Mouse (Mus musculus) adrenal gland, postnatal 10 days (tissue): ENCODE data around the gene Phf19. TPM values are rescaled to one million over a fixed set of nuclear protein-coding genes. Genes with fewer than 3 reads are reported as not detected.

Experiments used
- DNase-seq: peaks from one replicate; pipeline ENCODE4 v3.0.0; 2021; ENCODE audit warnings: mixed read lengths
- total RNA-seq, 2 experiments: library from RNA; stranded (reverse); gene quantifications; 2 replicates each; pipeline ENCODE4 v1.2.3; 2021

Gene Phf19
- total RNA-seq, 2 experiments from 2014 or later = 5.8 to 7.6 TPM

DNA sequence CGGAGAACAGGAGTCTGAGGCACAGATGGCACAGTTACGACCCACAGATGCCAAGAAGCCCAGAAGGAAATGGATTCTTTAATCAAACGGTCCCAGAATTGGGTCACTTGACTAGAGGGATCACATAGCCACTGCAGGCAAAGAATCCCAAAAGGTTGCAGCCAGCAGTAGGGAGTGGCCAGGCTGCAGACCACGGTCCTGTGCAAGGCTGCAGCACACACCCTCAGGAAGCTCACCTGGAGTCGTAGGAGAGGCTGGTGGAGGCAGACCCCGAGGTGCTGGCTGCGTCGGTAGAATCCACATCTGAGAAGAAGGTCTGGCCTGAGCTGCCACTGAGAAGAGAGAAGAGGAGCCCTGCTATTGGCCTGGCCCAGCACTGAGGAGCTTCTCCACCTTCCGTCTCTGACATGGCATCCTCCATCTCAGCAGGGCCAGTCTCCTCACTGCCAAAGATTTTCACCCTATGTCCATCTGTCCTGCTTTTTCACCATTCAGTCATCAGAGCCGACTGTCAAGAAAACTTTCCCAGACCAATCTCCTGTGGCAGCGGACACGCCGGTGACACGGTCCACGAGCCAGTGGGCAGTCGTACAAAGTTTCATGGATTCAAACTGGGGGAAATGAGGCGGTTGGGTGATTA, 16.9 kb downstream of the Phf19 start:
- DNase-seq = no peak

GRCm38 (mm10) chr2:34895503-34896113, 18.2 kb downstream of the Phf19 start:
- no peak for DNase-seq

DNA sequence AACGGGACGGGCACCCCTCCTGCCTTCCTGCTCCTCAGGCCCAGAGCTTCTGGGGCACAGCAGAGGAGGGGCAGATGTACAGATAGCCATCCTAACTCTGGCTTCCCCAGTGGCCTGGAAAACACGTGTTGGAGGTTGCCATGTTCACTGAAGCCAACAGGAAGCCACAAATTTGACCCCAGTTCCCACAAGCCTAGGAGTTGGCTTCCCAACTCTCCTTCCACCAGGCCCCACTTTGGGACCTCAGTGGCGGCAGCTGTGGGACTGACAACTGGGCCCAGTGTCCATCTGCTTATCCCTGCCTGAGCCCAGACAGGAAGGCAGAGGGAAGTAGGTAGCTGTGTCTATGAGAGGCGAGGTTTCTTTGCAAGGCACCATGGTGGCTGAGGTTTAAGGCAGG, 19.9 kb downstream of the Phf19 start:
- no peak for DNase-seq

- no peak for DNase-seq
Measured at GRCm38 (mm10) chr2:34884186-34884585, 29.6 kb downstream of the Phf19 start.

DNA sequence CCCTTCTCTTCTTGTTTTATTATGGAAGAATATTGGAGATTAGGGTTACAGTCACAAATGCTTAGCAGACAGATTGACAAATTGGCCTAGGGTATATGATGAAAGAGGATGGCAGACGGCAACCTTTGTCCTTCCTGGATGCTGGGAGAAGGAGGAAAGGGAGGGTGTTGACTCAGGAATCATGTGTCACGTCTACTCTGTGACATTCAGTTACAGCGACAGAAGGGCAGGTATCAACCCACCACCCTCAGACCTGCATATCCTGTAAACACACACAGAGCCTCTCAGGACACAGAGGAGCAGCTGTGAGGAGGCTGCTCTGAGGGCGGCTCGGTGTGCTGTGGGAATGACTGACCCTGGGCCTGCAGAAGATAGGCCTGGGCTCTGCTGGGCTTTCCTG, 30.6 kb downstream of the Phf19 start:
- no peak for DNase-seq

DNA sequence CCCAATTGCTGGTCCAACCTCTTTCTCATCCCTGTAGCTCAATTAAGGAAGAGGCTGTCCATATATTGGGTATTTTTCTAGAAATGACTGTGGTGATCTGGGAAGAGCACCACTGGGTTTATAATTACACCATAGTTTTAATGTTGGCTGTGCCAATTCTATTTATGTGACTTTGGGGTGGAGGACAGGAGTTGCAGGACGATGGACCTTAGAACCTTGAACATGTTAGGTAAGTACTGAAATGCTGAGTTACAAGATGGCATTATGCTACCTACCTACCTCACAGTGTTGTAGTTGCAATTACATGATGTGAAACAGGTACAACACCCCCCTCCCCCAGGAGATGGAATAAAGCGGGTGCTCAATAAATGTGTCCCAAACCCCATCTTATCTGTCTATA, 31.1 kb downstream of the Phf19 start:
- no peak for DNase-seq

- no peak for DNase-seq
Measured at GRCm38 (mm10) chr2:34880054-34880453, 33.8 kb downstream of the Phf19 start.

DNA sequence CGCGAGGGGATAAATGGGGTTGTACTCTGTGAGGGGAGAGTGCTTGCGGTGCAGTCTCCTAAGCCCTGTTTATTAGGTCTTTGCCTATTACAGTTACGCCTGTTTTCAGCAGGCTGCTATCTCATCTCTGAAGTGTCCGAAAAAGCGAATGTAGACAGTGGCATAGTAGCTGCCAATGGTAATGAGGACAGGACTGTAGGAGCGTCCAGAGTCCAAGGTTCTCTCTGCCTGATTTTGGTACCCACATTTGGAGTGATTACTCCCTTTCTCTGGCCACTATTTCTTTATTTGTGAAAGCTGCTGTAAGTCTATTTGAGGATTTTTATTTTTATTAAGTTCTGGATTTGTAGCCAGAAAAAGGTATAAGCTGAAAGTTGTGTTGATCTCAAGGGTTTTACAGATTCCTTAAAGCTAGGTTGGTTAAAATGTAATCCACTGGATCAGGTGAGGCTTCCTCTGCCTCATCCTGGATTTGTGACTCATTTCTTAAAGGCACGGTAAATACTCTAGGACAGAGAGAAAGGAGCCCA, 38.9 kb downstream of the Phf19 start, which contains the start of gene Psmd5:
TSS of gene Psmd5 (minus strand) at position 153 of the 530 bp plus-strand sequence.
- no peak for DNase-seq

- DNase-seq = peak; percentile 37
Measured at GRCm38 (mm10) chr2:34874271-34874670, 39.6 kb downstream of the Phf19 start, which contains the start of gene Cutal. Gene Cutal, plus strand, starts transcription at chr2:34874396.

DNA sequence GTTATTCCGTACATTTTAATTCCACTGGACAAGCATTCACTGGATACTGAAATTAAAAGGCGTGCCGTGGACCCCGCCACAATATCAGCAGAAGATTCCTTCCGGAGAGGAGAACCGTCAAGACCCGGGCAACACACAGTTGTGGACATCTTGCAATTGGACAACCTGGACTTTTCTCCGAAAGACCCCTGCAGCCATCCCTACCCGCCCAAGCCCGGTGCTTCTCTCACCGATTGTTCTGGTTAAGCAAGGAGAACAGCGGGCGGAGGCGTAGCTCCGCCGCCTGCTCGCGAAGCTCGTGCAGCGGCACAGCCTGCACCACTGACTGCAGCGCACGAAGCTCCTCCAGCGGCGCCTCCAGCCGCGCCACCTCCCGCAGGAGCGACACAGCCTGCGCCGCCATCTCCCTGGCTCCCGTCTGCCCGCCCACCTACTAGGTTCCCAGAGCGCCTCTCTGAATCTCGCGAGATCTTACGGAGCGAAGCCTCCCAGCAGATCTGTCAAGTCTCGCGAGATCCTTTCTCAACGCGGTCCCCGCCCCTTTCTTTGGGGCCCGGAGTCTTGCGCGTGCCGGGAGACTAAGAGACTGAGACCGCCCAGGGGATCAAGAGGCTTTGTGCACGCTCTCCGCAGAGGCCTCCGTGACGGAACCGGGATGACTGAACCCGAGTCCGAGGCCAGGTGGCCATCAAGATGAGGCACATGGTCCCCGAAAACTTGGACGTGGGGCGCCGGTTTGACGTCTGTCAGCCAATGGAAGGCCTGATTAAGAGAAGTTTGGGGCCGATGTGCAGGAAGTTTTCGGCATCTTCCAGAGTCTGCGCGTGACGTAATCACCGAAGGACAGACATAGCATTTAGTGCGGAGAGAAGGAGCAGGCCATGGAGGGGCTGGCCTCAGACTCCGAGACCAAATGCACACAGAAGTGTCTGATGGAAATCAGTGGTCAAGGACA, 43.0 kb downstream of the Phf19 start:
- DNase-seq = peak; percentile 94

GRCm38 (mm10) chr2:34869680-34870079, 44.1 kb downstream of the Phf19 start:
- no peak for DNase-seq

DNA sequence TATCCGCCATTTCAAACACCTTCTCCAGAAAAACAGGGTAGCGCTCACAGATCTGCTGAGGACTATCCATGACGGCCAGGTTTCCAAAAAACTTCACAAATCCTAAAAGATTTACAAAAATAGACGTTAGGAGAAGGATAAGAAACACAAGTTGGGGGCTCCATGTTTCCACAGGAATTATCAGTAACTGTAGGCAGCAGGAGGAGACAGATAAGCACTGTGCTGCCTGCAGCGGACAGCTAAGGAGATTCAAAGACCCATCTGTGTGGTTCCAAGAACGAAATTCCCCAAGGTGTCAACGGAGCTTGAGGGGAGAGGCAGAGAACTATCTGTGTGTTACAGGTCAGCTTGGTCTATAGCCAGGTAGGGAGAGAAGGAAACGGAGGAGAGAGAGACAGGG, 56.1 kb downstream of the Phf19 start:
- no peak for DNase-seq

DNA sequence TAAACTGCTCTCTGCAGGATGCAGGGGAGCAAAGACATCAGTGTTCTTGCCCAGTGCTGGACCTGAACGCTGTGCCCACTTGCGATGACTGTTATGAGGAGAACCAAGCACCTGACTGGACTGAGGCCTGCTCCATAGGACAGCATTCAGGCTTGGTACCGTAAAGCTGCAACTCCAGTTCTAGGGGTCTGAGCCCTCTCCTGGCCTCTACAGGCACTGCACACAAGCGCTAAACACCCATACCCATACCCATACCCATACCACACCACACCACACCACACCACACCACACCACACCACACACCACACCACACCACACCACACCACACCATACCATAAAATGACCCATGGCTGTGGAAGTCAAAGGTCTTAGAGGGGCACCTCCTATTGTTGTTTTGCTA, 58.6 kb downstream of the Phf19 start:
- DNase-seq = no peak

GRCm38 (mm10) chr2:34847702-34848101, 66.1 kb downstream of the Phf19 start:
- no peak for DNase-seq

Other genes starting within 250 kb of the Phf19 start
- gene Gapvd1, start 158.8 kb downstream of the Phf19 start, total RNA-seq = 10 to 100 TPM; 47.3 to 55.6 TPM
- 100 to 1,000 TPM; 414 to 539 TPM for gene Hspa5, start 142.1 kb downstream of the Phf19 start, total RNA-seq
- 10 to 100 TPM; 25.8 to 28.7 TPM for gene Rabepk, start 114.1 kb downstream of the Phf19 start, total RNA-seq
- 10 to 100 TPM; 70.6 to 71.2 TPM for gene Fbxw2, start 87.7 kb downstream of the Phf19 start, total RNA-seq
- gene Gm34653, start 81.0 kb downstream of the Phf19 start, total RNA-seq = not detected
- gene Cutal, start 39.6 kb downstream of the Phf19 start, total RNA-seq = 10 to 100 TPM in 1 of 2 experiments, 1 to 10 TPM in 1; 4.1 to 11.1 TPM
- gene Psmd5, start 39.1 kb downstream of the Phf19 start, total RNA-seq = 10 to 100 TPM; 29.7 to 38.5 TPM
- 1 to 10 TPM; 3.5 to 3.7 TPM for gene Traf1, start 47.7 kb upstream of the Phf19 start, total RNA-seq
- 10 to 100 TPM; 36.3 to 64.6 TPM for gene Hc, start 147.4 kb upstream of the Phf19 start, total RNA-seq
- 10 to 100 TPM; 18.0 to 41.6 TPM for gene AI182371, start 187.5 kb upstream of the Phf19 start, total RNA-seq
- gene Cntrl, start 195.5 kb upstream of the Phf19 start, total RNA-seq = 10 to 100 TPM; 12.6 to 22.7 TPM